Mouse (Mus musculus) thymus, adult 2 months (tissue): ENCODE results near the gene Rangap1. TPM values are rescaled to one million over a fixed set of nuclear protein-coding genes. Genes with fewer than 3 reads are reported as not detected.

Experiments
- DNase-seq: peaks from one replicate; pipeline ENCODE4 v3.0.0; 2021
- H3K27ac ChIP-seq: fragments of 200-500 bp; 2 replicates; pipeline ENCODE4 v1.5.1; 2012; ENCODE audit warnings: low read length, control low read depth; ENCODE audit not compliant: control insufficient read depth, insufficient read depth
- H3K27me3 ChIP-seq: fragments of 200-500 bp; 2 replicates; pipeline ENCODE4 v1.6.1; 2012; ENCODE audit warnings: mild to moderate bottlenecking, low read length, moderate library complexity, mixed read lengths; ENCODE audit not compliant: control insufficient read depth, insufficient read depth
- H3K36me3 ChIP-seq: fragments of 200-500 bp; 2 replicates; pipeline ENCODE4 v1.6.1; 2012; ENCODE audit warnings: mild to moderate bottlenecking, low read length, moderate library complexity; ENCODE audit not compliant: control insufficient read depth, insufficient read depth
- H3K4me1 ChIP-seq: fragments of 200-500 bp; replicated peaks from 2 replicates; pipeline ENCODE4 v1.6.1; 2012; ENCODE audit warnings: low read length; ENCODE audit not compliant: control insufficient read depth, insufficient read depth
- H3K4me3 ChIP-seq: fragments of 200-500 bp; 2 replicates; pipeline ENCODE4 v1.5.1; 2012; ENCODE audit warnings: mild to moderate bottlenecking, low read length, control low read depth, moderate library complexity; ENCODE audit not compliant: control insufficient read depth, insufficient read depth
- CTCF ChIP-seq: fragments of 200-500 bp; IDR thresholded peaks from 2 replicates; pipeline ENCODE4 v1.5.1; 2012; ENCODE audit warnings: mild to moderate bottlenecking, control low read depth, low read length, moderate library complexity, borderline replicate concordance; ENCODE audit not compliant: control insufficient read depth, poor library complexity, insufficient read depth; ENCODE audit errors: extremely low read depth
- POLR2A ChIP-seq: fragments of 200-500 bp; IDR thresholded peaks from 2 replicates; pipeline ENCODE4 v1.6.1; 2012; ENCODE audit warnings: mild to moderate bottlenecking, low read length, control low read depth, moderate library complexity; ENCODE audit not compliant: control insufficient read depth, poor library complexity, insufficient read depth; ENCODE audit errors: extremely low read depth
- WGBS: fragments of 180-500 bp; shearing (Covaris S2); methylation state at CpG from one replicate; pipeline ENCODE4 v1.1.7; 2018; 5-methylcytosine and 5-hydroxymethylcytosine counted together
- polyA plus RNA-seq: library from polyadenylated mRNA; depleted of rRNA; stranded (reverse); fragments of >200 nt; gene quantifications from 2 replicates; pipeline ENCODE4 v1.2.3, GENCODE M21; 2012

Rangap1 gene
- polyA plus RNA-seq, 1 experiment, result 73.9 TPM

DNA sequence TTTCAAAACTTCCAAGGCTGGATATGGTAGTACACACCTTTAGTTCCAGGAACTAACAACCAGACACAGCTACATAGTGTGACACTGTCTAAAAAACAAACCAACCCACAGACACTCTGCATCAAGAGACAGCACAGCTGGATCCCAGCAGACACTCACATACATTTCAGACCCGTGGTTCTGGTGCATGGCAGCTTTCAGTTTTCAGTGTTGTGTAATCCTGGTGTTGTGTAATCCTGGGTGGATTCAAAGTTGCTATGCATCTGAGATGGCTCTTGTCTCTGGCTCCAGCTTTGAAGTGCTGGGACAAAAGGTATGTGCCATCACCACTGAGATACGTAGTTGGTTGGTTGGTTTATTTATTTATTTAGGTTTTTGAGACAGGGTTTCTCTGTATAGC is 46.8 kb downstream of the Rangap1 start:
- 75% methylated on average over 2 of the region's 2 CpGs for WGBS
- DNase-seq, result no peak
- H3K4me1 ChIP-seq, result peaks cover 9% of the 10 kb centered on the region; the same call in 1 of the 2 replicates
- H3K36me3 ChIP-seq, result no peaks in the 10 kb centered on the region
- no peak overlapping the region for H3K27ac ChIP-seq
- TF ChIP-seq POLR2A, result no peak
- no peak for TF ChIP-seq CTCF
- H3K27me3 ChIP-seq, result peaks cover 3% of the 10 kb centered on the region; the same call in 1 of the 2 replicates
- no peak overlapping the region for H3K4me3 ChIP-seq

DNA sequence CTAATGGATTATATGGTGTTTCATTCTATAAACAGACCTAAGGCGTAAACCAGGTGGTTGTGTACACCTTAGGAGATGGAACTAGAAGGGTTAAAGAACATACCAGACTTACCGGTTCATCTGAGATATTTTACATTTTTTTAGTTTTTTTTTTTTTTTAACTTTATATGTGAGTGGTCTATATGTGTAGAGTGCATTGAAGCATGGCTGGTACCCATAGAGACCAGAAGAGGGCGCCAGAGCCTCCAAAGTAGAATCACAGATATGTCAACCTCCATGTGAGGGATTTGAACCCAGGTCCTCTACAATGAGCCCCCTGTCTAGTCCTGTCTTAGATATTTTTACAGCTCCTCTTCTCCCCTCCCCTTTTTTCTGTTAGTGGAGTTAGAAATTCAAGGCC is 47.5 kb downstream of the Rangap1 start:
- Histone ChIP-seq H3K27me3 (peaks cover 3% of the 10 kb centered on the region; the same call in 1 of the 2 replicates), H3K27ac (no peak overlapping the region), H3K36me3 (no peaks in the 10 kb centered on the region), H3K4me1 (peaks cover 10% of the 10 kb centered on the region; the same call in 1 of the 2 replicates), H3K4me3 (no peak overlapping the region)
- DNase-seq, result peak; percentile 23
- 52% methylated on average over 3 of the region's 3 CpGs for WGBS
- TF ChIP-seq CTCF (no peak), POLR2A (no peak)

DNA sequence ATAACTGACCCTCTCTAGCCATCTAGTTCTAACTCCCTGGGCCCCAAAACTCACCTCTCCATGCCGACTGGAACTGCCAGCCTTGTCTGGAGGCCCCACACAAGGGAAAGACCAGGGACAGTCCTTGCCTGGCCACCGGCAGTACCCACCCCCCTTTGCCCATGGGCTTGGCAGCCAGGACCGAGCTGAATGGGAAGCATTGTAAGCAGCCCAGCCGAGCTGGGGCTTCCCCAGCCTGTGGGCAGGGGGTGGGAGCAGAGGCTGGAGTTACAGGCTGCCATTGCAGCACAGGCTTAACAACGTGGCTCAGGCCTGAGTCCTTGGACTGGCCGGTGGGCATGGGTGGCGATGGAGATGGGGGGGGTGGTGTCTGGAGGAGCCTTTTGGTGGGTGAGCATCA is 48.2 kb downstream of the Rangap1 start, which contains the start of gene Chadl:
Gene Chadl (minus strand): TSS at position 113 of the 400 bp plus-strand sequence.
- no peak within 1 kb of the TSS for H3K27ac ChIP-seq
- H3K36me3 ChIP-seq, result no peaks in the 10 kb centered on the region
- no peak within 1 kb of the TSS for H3K4me3 ChIP-seq
- TF ChIP-seq CTCF (no peak), POLR2A (no peak)
- peaks cover 10% of the 10 kb centered on the region; the same call in 1 of the 2 replicates for H3K4me1 ChIP-seq
- H3K27me3 ChIP-seq, result peaks cover 3% of the 10 kb centered on the region; the same call in 1 of the 2 replicates
- no peak for DNase-seq
- 88% methylated on average over 7 of the region's 7 CpGs for WGBS

DNA sequence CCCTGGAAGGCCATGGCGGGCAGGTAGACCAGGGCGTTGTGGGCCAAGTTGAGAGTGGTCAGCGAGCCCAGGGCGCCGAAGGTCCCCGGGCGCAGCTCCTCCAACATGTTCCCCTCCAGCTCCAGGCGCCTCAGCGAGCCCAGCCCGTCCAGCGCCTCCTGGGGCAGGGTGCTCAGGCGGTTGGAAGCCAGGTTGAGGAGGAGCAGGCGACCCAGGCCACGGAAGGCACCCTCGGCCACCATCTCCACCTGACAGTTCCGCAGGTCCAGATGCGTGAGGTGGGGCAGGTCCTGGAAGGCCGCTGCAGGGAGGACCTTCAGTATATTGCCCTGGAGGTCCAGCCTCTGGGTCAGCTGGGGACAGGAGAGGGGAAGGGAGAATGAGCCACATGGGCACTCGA is 50.4 kb downstream of the Rangap1 start:
- DNase-seq, result no peak
- Histone ChIP-seq H3K4me1 (peaks cover 10% of the 10 kb centered on the region; the same call in 1 of the 2 replicates), H3K4me3 (peak overlapping the region; percentile 44; the same call in 1 of the 2 replicates), H3K36me3 (no peaks in the 10 kb centered on the region), H3K27ac (no peak overlapping the region), H3K27me3 (peaks cover 3% of the 10 kb centered on the region; the same call in 1 of the 2 replicates)
- 84% methylated on average over 19 of the region's 19 CpGs for WGBS
- TF ChIP-seq CTCF (no peak), POLR2A (no peak)

DNA sequence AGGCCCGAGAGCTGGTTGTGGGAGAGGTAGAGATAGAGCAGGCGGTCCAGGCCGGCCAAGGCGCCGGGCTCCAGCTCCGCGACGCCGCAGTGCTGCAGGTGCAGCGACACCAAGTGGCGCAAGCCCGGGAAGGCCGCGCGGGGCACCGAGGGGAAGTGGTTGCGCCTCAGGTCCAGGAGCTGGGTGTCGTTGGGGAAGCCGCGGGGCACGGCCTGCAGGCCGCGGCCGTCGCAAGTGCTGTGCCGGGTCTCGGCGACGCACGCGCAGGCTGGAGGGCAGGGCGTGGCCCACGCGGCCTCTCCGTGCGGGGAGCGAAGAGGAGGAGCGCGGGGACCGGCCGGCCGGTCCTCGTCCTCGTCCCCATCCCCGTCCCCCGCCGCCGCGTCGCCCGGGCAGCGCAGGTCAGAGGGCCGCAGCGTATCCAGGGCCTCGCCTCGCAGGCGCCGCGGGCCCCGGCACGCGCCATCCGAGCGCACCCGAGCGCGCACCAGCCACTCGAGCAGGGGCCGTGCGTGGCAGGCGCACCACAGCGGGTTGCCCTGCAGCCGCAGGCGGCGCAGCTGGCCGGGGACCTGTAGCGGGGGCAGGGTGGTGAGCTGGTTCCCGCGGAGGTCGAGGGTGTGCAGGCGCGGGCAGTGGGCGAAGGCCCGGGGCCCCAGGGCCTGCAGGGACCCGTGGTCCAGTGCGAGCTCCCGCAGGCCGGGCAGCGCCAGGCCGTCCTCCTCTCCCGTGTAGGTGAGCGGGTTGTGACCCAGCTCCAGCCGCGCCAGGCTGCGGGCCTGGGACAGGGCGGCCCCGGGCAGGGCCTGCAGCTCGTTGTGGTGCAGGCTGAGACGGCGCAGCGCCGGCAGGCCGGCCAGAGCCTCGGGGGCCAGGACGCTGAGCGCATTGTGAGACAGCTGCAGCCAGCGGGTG is 51.1 kb downstream of the Rangap1 start:
- peak; percentile 81 for DNase-seq
- TF ChIP-seq POLR2A, result no peak
- peak; percentile 59; the same call in 1 of the 2 replicates for TF ChIP-seq CTCF
- H3K27me3 ChIP-seq, result peaks cover 3% of the 10 kb centered on the region; the same call in 1 of the 2 replicates
- H3K27ac ChIP-seq, result no peak overlapping the region
- H3K36me3 ChIP-seq, result no peaks in the 10 kb centered on the region
- WGBS, result 5% methylated on average over 93 of the region's 107 CpGs
- H3K4me1 ChIP-seq, result peaks cover 10% of the 10 kb centered on the region; the same call in 1 of the 2 replicates
- H3K4me3 ChIP-seq, result peak overlapping the region; percentile 44

DNA sequence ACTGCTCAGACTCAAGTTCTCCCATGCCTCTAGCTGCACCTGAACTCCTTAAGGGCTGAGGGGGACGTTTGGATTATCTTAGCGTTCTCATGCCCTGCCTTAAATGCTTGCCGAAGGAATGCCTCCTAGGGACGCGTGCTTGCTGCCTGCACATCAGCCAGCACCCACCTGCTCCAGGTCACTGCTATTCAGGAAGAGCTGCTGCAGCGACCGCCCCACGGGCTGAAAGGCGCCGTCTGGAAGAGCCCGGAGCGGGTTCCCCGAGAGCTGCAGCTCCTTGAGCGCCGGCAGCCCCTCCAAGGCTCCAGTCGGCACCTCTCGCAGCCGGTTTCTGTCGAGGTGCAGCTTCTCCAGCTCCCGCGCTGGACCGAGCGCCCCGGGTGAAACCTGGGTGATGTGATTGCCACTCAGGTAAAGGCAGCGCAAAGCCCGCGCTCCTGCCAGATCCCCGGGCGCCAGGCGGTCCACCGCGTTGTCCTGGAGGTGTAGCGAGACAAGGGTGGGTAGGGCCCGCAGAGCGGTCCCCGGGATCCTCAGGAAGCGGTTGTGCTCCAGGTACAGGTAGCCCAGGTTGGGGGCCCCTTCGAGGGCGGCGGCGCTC is 51.9 kb downstream of the Rangap1 start:
- WGBS, result 7% methylated on average over 41 of the region's 41 CpGs

More for the DNA sequence above, 51.9 kb downstream of the Rangap1 start:
- TF ChIP-seq POLR2A (no peak), CTCF (no peak)
- Histone ChIP-seq H3K36me3 (no peaks in the 10 kb centered on the region), H3K27ac (no peak overlapping the region), H3K27me3 (peaks cover 3% of the 10 kb centered on the region; the same call in 1 of the 2 replicates), H3K4me1 (peaks cover 10% of the 10 kb centered on the region; the same call in 1 of the 2 replicates), H3K4me3 (peak overlapping the region; percentile 44)
- DNase-seq, result no peak
